Comparison of ENCODE assay signal across 8 mouse cellular contexts in the genomic region with DNA sequence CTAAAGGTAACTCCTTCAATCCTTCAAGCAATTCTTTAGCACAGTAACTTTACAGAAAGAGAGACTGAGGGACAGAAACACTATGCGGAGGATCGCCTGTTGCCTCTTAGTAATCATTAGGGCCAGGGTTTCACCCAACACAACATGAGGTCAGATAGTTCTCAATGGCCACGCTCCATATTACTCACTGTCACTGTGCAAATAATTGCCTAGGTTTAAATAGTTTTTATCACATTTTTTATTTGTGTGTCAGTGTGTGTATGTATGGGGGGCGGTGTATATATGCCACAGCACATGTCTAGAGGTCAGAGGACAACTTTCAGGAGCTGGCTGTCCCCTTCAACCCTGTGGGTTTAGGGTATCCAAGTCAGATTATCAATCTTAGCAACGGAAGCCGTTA.
"Had no signal": no experiment of that assay in that cellular context is flagged by ENCODE, and none has a peak within 500 bp of the region (broad histone marks: within the 10 kb centered on the region; RNA-seq: fewer than 3 reads in every experiment).

No protein-coding gene starts in this region.

- H3K36me3 ChIP-seq: liver, embryonic 13.5 days; lung, embryonic 15.5 days; midbrain, embryonic 13.5 days had no signal

- ATAC-seq: hindbrain, postnatal 0 days; liver, postnatal 0 days; midbrain, embryonic 13.5 days had no signal

- H3K9ac ChIP-seq: liver, embryonic 13.5 days; liver, postnatal 0 days; lung, embryonic 15.5 days; midbrain, embryonic 13.5 days had no signal

- H3K9me3 ChIP-seq: liver, embryonic 13.5 days; lung, embryonic 15.5 days; midbrain, embryonic 13.5 days had no signal

- H3K27me3 ChIP-seq: liver, embryonic 13.5 days; lung, embryonic 15.5 days; midbrain, embryonic 13.5 days had no signal

- H3K4me3 ChIP-seq: liver, embryonic 13.5 days; lung, embryonic 15.5 days; midbrain, embryonic 13.5 days had no signal

- DNase-seq: liver; liver, embryonic 13.5 days; liver, postnatal 0 days; right cerebral cortex, postnatal 25 days; thymus, postnatal 36 days had no signal

- H3K4me2 ChIP-seq: liver, embryonic 13.5 days; lung, embryonic 15.5 days; midbrain, embryonic 13.5 days had no signal

- H3K27ac ChIP-seq: hindbrain, postnatal 0 days; liver, embryonic 13.5 days; lung, embryonic 15.5 days; midbrain, embryonic 13.5 days had no signal

- H3K4me1 ChIP-seq: liver, embryonic 13.5 days; midbrain, embryonic 13.5 days had no signal
